Mouse (Mus musculus): ENCODE results near the gene Serpinc1.
"Not testable (repeated sequence)": the region's sequence is repeated elsewhere in the genome, so short reads cannot be mapped to it uniquely, and the experiment has no call there.

DNA sequence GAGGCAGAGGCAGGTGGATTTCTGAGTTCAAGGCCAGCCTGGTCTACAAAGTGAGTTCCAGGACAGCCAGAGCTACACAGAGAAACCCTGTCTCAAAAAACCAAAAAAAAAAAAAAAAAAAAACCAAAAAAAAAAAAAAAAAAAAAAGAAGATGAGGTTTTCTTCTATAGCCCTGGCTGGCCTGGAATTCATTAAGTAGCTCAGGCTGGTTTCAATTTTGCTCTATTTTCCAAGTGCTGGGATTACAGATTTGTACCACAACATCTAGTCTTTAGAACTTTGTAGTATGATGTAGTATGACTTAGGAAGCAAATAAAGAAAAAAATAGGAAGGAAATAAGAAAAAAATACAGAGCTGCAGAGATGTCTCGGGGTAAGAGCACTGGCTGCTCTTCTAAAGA is 50.0 kb downstream of the Serpinc1 start:
- TF ChIP-seq CTCF (IDR thresholded peaks at IDR 0.05; ENCODE audit: low read depth, low read length); POLR2A (IDR thresholded peaks at IDR 0.05; ENCODE audit: insufficient read depth, low read length); EP300 (IDR thresholded peaks at IDR 0.05; ENCODE audit: insufficient read depth, low read depth, low read length): not testable (repeated sequence)

All from ES-Bruce4 (cell line).